Mouse (Mus musculus): ENCODE results near the gene Gtf2a2.
"Not testable (repeated sequence)": the region's sequence is repeated elsewhere in the genome, so short reads cannot be mapped to it uniquely, and the experiment has no call there.

Gene Gtf2a2

DNA sequence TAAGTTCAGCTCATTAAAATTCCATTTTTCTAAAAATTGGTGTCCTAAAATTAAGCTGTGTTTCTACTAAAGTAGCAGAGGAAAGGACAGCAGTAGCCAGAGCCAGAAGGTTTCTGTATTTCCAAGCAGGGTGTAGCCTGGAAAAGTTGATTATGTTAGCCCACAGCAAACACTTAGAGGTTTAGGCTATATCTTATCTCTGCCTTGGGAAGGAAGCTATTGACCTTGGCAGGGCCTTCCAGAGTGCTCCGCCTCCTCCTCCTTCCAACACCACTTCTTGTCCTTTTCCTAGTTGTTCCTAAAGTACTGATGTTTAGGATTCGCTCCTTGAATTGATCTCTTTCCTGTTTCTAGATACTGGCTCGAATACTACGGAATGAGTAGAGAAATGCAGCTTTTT, 9.7 kb downstream of the Gtf2a2 start:
- DNase-seq = no peak

DNA sequence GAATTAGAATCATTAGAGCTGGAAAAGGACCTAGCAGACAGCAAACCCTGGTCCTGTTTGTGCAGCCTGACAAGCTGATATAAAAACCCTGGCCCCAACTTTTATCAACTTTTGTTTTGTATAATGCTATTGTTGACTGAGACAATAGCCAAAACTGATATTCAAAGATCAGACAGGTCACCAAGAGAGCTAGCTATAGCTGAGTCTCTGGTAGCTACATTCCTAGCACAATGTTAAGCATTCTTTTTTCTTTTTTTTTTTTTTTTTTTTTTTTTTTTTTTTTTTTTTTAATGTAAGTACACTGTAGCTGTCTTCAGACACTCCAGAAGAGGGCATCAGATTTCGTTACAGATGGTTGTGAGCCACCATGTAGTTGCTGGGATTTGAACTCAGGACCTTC, 11.3 kb downstream of the Gtf2a2 start:
- DNase-seq = not testable (repeated sequence)

DNA sequence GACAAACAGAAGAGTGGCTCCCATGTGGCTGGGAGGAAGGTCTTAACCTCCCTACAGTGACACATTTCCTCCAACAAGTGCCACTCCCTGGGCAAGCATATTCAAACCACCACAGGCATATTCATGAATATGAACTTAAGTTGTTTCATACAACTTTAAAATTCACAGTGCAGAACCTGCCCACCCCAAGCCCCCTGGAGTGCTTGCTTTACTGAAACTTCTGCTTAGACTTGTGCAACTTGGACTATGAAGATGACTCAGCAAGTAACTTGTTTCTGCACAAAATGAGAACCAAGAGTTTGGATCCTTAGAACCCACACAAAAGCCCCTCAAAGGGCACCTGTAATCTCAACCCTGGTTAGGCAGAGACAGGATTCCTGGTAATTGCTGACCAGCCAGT, 12.3 kb downstream of the Gtf2a2 start:
- DNase-seq = no peak

DNA sequence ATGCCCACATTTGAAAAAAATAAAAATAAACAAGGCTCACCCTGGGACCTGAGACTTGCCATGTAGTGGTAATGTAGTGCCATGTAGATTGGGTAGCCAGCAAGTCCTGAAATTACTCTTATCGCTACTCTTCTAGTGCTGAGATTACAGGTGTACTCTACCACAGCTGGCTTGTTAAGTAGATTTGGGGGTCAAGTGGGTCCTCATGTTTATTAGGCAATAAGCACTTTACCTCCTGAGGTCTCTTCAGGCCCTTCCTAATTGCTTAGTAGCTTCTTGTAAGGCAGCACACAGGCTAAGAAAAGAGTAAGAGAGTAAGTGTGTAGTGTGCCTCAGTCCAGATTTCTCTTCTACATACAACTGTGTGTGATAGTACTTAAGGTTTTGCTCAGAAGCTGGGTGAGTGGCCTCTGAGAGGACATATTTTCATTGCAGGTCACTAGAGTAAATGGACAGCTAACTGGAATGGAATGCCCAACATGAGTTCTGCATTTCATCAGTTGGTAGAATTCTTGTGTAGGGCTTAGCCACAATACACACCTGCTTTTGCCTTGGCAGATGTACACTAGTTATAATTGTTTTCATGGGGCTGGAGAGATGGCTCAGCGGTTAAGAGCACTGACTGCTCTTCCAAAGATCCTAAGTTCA, 13.1 kb downstream of the Gtf2a2 start:
- DNase-seq = peak; percentile 24

DNA sequence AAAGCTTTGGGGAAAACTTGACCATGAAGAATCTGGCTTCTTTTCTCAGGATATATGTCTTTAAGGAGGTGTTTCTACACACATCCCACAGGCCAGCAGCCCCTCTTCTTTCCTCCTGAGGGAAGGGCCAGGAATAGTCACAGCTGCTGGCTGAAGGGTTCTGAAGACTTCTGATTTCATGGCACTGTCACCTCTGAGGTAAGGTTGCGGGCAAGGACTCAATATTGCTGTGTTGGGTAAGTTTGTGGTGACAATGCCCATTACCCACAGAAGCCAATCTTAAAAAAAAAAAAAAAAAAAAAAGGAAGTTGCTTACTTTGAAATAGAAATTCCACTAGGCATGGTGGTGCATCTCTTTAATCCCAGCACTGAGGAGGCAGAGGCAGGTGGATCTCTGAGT, 19.8 kb downstream of the Gtf2a2 start:
- DNase-seq = no peak

DNA sequence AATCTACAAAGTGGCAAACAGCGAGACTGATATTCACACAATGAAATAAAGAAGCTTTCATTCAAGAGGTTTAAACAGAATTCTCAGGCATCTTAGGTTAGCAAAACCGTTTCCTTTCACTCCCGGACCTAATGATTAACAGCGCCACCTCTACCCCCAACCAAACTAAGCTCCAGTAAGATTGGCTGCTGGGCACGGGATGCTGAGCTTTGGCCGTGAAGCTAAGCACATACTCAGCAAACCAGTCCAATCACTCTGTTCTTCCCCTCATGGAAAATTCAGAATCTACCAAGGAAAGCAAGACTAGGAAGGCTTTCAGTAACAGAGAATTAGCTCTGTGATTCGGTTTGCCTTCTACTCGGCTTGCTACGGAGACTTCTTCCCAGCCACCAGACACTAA, 20.7 kb downstream of the Gtf2a2 start:
- DNase-seq = no peak

DNA sequence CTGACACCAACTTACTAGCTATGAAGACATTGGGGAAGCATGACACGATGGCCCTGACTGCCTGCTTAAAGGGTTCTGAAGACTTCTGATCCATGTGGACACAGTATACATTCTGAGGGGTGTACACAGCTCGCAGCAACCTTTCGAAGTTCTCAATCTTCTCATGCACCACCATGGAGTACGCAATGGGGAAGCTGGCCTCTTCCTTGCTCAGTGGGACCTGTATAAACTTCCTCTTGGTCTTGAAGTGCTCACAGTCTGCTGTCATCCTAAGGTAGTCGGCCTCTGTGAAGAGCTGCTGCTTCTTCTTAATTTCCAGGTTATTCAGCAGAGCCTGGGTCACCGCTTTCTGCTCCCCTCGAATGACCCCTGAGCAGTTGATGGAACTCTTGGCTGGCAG, 22.4 kb downstream of the Gtf2a2 start:
- DNase-seq = no peak

DNA sequence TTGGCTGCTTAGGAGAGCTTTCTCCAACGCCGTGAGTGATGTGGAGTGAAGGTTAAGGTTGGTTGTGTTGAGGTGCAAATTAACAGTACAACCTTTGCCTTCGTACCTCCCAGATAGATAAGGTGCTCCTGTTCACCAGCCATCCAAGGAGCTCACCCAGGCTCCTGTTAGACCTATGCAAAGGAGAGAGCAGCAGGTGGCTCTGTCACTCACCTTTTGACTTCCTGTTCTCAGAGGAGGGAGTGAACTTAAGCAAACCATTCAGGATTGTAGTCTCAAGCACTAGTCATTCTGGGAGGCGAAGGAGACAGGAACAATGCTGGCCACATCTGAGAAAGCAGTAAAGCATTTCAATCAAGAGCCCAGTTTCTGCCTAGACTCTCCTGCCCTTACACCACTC, 24.3 kb downstream of the Gtf2a2 start:
- no peak for DNase-seq

DNA sequence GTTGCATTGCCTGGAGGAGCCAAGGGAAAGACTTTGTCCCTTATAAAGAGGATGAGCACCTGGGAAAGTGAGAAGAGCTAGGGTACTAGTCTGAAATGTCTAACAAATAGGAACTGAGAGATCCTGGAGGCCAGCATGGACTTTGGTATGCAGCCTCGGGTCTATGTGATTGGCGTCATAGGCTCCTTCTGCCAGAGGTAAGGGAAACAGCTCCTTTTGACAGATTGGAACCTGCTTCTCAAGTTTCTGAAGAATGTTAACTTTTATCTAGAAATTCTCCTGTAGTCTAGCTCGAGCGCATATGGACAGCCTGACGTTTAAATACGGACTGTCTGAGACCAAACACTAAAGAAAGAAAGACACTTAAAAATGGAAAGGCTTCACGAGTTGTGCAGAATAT, 25.6 kb downstream of the Gtf2a2 start, which contains the start of gene Gcnt3:
Gene Gcnt3 (minus strand): TSS at position 101 of the 400 bp plus-strand sequence.
- no peak for DNase-seq

DNA sequence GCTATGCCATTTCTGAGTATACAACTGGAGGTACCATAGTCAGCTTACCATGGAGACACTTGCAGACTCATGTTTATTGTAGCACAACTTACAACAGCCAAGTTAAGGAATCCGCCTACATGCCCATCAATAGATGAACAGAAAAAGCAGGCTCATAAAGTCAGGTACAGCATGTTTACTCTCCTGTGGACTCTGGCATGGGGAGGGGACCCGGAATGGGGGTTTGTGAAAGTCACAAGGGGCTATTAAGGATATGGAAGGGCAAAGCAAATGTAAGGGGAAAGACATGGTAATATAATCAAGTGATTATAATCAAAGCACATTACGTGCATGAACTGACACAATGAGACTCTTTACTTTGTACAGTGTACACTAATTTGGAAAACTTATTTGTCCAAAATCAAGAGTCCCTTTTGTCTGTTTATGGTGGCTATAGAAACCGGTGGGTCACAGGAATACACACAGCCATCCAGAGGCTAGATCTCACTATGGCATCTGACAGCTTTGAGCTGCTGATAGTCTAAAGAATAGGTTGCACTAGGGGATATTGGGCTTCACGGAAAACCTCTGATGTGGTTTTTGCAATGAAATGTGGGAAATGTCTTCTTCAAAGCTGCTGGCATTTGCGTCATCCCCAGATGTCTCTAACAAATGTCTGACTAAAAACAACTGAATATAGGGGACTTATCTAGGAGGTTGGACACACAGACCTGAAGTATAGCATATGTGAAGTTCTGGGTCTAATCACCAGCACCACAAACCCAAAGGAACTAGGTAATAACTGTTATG, 27.4 kb downstream of the Gtf2a2 start:
- no peak for DNase-seq

DNA sequence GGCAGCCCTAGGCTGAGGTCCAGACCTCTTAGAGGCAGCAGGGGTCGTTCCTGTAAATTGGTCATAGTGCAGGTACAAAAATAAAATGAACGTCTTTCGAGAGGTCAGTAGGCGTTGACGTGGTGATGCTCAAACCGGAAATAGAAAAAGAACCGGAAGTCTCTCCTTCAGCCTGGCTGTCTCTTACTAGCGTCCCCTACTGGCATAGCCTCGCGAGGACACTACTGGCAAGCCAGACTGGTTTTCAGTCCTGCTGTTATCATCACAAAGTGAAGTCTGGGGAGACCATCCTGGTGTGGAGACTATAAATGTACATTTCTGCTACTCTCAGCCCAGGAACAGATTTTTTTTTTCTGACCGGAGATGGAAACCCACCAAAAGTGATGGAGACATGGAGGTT, 28.2 kb downstream of the Gtf2a2 start:
- no peak for DNase-seq

DNA sequence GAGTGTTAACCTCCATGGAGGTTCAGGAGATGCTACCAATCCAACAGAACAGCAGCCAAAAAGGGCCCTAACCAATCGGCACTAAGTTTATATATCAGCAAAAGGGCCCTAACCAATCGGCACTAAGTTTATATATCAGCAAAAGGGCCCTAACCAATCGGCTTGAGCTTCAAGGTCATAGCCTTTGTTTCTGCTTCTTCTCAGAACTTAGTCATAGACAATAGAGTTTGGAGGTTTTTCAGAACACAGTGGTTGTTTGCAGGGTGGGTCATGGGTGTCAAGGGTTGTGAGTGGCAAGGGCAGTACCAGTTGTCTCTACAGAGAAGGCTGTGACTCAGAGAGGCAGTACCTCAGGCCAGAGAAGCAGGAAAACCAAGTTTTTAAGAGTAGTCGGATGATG, 29.8 kb downstream of the Gtf2a2 start:
- no peak for DNase-seq

DNA sequence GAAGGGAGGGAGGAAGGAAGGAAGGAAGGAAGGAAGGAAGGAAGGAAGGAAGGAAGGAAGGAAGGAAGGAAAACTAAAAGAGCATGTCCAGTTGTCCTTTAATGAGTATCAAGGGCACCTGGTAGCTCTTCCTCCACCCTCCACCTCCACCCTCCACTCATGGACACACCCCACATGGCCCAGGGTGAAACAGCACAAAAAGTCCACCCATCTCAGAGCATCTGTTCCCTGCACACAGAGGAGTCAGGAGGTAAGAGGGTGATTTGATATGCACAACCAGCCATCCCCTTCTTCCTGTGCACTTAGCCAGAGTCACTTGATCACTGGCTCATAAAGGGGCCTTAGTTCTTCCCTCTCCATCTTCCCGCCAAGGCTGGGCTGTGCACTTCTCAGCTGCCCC, 30.6 kb downstream of the Gtf2a2 start:
- DNase-seq = no peak

DNA sequence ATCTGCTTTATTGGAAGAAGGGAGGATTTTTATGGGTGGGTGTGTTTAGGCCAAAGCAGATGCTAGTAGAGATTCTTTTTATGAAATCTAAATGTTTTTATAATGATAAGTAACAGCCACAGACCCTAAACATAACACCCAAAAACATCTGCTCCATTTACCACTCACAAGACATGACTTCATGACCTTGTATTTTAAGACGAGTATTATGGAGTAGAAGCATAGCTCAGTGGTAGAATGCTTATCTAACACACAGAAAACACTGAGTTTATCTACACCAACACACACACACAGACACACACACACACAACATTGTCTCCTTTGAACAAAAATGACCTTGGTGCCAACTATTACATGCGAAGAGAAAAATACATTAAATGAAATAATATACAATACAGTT, 32.5 kb downstream of the Gtf2a2 start:
- DNase-seq = no peak

DNA sequence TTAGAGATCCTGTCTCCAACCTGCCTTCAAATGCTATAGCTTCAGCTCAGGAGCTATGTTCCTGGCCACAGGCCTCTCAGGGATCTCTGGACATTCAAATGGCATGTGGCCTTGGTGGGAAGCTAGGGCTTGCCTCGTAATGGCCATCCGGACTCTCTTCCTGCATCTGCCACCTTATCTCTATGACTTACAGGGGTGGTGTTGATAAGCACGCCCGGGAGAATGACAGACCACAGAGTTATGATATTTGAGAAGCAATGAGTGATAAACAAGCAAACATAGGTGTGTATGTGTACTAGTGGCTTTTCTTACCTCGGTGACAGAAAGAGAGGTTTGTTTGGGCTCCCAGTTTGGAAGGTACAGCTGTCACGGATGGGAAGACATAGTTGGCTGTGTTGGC, 33.9 kb downstream of the Gtf2a2 start:
- no peak for DNase-seq

DNA sequence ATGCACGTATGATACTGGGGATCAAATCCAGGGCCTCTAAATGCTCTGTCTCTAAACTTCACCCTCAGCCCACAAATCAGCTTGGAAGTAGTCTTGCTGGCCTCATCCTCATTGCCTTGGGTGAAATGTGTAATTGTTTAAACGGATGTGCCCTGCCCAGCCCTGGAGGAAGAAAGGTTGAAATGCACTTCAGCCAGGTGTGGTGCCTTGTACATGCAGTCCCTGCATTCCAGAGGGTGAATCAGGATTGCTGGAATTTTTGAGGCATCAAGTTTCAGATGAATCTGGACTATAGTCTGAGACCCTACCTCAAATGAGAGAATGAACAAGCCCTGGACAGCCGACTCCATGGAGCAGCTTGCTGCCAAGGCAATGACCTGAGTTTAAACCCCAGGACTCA, 35.5 kb downstream of the Gtf2a2 start:
- no peak for DNase-seq

DNA sequence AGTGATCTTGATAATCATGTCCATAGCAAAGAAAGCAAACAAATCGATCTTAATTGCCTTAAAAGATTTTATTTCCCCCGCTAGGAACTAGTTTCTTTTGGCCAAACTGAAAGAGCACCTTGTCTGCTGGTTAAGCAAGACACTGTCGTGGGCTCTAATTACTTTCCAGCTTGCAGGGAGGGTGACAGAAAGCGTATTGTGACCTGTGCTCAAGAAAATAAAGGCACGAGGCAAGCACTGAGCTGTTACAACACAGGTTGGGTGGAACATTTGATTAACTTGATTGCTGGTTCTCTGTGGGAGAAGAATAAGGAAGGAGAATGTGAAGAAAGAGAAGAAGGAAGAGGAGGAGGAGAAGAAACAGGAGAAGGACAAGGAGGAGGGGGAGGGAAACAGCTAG, 35.9 kb downstream of the Gtf2a2 start:
- DNase-seq = no peak

DNA sequence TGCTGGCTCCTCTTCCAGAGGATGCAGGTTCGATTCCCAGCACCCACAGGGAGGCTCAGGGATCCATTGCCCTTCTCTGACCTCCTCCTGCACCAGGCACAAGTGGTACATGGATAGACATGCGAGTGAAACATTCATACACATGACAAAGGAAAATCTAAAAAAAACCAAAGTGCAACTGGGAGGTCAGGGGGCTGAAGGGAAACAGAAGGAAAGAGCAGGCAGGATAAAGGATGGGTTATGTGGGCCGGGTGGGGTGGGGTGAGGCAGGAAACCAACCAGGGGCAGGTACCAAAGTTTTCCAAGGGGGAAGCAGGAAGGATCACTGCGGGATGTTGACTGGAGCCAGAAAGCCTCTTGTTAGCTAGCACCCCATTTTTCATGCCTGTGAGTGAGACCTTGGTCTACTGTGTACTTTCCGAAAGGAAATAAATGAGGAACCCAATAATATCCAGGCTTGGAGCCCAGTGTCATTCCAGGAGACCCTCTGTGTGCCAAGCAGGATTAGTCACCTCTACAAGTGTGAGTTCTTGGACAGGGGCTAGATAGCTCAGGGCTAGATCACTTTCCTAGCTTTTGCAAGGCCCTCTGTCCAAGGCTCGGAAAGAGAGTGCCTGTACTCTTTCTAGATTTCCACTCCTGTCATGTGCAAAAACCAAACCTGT, 36.5 kb downstream of the Gtf2a2 start:
- DNase-seq = peak; percentile 6

DNA sequence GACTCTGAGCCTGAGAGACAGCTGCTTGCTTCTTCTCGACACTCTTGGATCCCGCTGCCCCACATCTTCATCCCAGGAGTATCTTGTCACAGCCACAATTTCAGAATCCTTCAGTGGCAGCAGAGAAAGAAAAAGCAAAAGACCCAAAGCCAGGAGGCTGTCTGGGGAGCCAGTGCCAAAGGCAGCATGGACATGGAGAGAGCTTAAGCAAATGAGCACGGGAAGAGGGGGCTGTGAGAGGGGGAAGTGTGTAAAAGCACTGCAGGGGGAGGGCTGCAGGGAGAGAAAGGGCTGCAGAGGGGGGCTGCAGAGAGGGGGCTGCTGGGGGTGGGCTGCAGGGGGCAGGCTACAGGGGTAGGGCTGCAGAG, 37.0 kb downstream of the Gtf2a2 start:
- DNase-seq = no peak

DNA sequence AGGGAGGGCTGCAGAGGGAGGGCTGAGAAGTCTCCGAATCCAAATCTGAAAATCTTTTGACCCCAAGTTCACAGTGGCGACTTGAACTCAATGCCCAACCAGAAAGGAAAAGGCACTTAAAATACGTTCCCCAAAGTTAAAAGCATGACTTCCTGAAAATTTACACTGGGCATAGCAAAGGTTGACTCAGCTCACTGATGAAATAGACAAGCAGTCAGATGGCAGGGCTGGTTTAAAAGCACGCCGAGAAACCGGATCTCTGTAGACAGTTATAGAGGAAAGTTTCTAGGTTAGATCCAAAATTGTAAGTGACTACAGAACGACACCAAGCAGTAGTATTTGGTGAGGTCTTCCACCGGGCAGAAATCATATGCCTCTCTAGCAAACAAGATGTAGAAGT, 37.5 kb downstream of the Gtf2a2 start:
- DNase-seq = no peak

DNA sequence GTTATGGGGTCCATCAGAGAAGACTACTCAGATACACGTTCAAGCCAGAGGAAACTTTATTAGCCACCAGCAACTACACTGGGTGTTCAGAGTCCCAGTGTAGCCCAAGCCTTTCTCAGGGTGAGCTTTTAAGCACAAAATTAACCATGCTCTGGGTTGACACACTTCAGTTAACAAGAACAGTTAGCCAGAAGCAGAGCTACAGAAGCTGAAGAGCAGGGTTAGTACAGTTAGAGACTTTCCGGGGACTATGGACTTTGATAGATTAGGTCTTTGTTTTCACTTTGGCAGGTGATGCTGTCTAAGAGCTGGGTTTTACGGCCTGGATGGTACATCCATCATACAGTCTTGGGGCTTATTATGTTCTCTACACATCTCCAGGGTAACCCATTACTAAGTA, 40.4 kb downstream of the Gtf2a2 start:
- DNase-seq = no peak

DNA sequence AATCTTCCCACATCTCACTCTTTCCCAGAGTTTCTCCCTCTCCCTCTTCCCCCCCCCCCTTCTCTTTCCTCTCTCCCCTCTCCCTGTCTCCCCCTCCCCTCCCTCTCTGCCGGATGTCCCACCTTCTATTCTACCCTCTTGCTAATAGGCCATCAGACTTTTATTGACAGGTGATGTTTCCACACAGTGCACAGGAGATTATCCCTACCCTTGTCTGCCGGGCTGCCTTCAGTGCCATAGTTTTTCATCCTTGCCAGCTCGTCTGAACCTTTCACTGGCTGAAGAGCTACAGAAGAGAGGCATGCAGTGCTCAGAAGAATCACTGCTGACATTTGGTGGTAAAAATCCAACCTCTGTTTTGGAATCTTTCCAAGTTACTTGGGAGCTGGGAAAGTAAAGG, 41.1 kb downstream of the Gtf2a2 start:
- DNase-seq = no peak

DNA sequence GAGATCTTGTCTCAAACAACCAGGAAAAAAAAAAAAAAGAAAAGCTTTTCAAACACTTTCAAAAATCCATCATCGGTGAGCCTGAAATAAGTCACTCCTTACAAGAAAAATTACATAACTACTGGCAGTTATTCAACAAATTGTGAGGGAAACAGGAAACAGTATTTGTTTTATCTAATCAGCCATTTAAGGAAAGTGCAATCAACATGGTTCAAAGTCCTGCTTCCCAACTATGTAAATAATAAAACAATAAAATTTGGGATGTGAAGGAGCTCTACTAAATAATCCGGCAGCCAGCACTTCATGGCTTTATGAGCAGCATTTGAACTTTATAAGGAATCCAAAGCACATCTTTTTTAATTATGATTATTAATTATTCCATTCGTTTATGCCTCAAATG, 49.7 kb downstream of the Gtf2a2 start:
- DNase-seq = no peak

DNA sequence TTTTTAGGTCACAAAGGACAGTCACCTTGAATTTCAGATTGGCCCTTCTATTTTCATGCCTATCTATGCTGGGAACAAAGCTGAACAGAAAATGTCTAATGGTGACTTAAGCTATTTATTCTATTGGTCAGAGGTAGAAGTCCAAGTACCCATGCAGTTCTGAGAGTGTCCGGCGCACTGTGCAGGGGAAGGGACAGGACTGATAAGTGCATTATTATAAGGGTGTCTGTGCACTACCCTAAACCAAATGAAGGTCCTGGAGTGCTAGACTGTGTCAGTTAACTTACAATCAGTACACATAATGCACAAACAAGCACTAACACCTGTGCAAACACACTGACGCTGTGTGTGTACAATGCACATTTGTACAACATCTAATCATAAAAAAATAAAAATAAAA, 55.1 kb downstream of the Gtf2a2 start:
- DNase-seq = no peak

Measured in lung, postnatal 14 days (tissue).